Mouse (Mus musculus): ENCODE measurements around the gene Fbln1.

GRCm38 (mm10) chr15:85156198-85156597, 49.6 kb upstream of the Fbln1 start:
- no peak for TF ChIP-seq POLR2A (IDR thresholded peaks at IDR 0.05; ENCODE audit: control insufficient read depth, low read depth, low read length)
- no peak for TF ChIP-seq CTCF (IDR thresholded peaks at IDR 0.05; ENCODE audit: control insufficient read depth, insufficient read depth, insufficient replicate concordance, low read depth, low read length)

All from testis, adult 2 months (tissue).